Mouse (Mus musculus) spleen, adult 2 months (tissue): ENCODE measurements around the gene Trpc1. TPM values are rescaled to one million over a fixed set of nuclear protein-coding genes. Genes with fewer than 3 reads are reported as not detected.

Experiments used
- DNase-seq, 2 experiments: peaks; one replicate each; pipeline versions ENCODE4 v3.0.0 to v3.0.0-alpha.2; 2012 to 2021; ENCODE audit warnings: low spot score in 2 of 2, low read depth in 1 of 2
- H3K27ac ChIP-seq: fragments of 200-500 bp; 2 replicates; pipeline ENCODE4 v1.5.1; 2012; ENCODE audit warnings: low read length, inconsistent platforms; ENCODE audit not compliant: insufficient read depth
- H3K27me3 ChIP-seq: fragments of 200-500 bp; 2 replicates; pipeline ENCODE4 v1.6.1; 2012; ENCODE audit warnings: mild to moderate bottlenecking, moderate library complexity, low read length, inconsistent platforms; ENCODE audit not compliant: control insufficient read depth, insufficient read depth
- H3K36me3 ChIP-seq: fragments of 200-500 bp; 2 replicates; pipeline ENCODE4 v1.6.1; 2012; ENCODE audit warnings: mild to moderate bottlenecking, low read length, inconsistent platforms; ENCODE audit not compliant: control insufficient read depth, insufficient read depth
- H3K4me1 ChIP-seq: fragments of 200-500 bp; 2 replicates; pipeline ENCODE4 v1.6.1; 2011; ENCODE audit warnings: inconsistent platforms; ENCODE audit not compliant: control insufficient read depth, insufficient read depth, insufficient read length
- H3K4me3 ChIP-seq: fragments of 200-500 bp; 2 replicates; pipeline ENCODE4 v1.5.1; 2011; ENCODE audit warnings: mild to moderate bottlenecking, inconsistent platforms; ENCODE audit not compliant: insufficient read depth, insufficient read length; ENCODE audit errors: extremely low read depth
- CTCF ChIP-seq: fragments of 200-500 bp; IDR thresholded peaks from 2 replicates; pipeline ENCODE4 v1.5.1; 2011; ENCODE audit warnings: mild to moderate bottlenecking, inconsistent platforms; ENCODE audit not compliant: insufficient read depth, insufficient read length, insufficient replicate concordance; ENCODE audit errors: extremely low read depth
- POLR2A ChIP-seq: fragments of 200-500 bp; IDR thresholded peaks from 2 replicates; pipeline ENCODE4 v1.6.1; 2011; ENCODE audit warnings: low read depth, low read length, inconsistent platforms
- WGBS: fragments of 180-500 bp; shearing (Covaris S2); methylation state at CpG from one replicate; pipeline ENCODE4 v1.1.7; 2018; 5-methylcytosine and 5-hydroxymethylcytosine counted together
- polyA plus RNA-seq: library from polyadenylated mRNA; depleted of rRNA; stranded (reverse); fragments of >200 nt; gene quantifications from 2 replicates; pipeline ENCODE4 v1.2.3, GENCODE M21; 2012; rRNA removed

The Trpc1 gene
- polyA plus RNA-seq, 1 experiment, result 1.0 TPM

DNA sequence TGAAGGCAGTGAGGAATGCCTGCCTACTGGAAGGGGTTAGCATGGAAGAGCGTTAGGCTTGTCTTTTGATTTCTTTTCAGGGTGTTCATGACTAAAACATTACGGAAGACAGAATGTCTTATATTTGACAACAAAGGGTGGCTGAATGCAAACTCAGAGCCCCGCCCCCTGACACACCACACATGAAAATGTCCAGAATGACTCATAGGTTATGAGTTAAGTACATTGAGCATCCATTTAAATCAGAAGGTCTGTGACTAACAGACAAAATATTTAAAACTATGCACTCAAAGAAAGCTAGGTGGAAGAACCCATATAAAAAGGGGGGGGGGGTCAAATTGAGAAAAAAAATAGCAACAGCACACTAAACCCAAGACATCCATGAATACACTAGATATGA is 77.8 kb downstream of the Trpc1 start:
- DNase-seq, result no peak
- Histone ChIP-seq H3K36me3 (no peaks in the 10 kb centered on the region), H3K27ac (no peak overlapping the region), H3K4me3 (no peak overlapping the region), H3K4me1 (no peaks in the 10 kb centered on the region), H3K27me3 (no peaks in the 10 kb centered on the region)
- 90% methylated on average over 3 of the region's 3 CpGs for whole genome bisulfite sequencing
- TF ChIP-seq POLR2A, result no peak
- no peak for TF ChIP-seq CTCF

DNA sequence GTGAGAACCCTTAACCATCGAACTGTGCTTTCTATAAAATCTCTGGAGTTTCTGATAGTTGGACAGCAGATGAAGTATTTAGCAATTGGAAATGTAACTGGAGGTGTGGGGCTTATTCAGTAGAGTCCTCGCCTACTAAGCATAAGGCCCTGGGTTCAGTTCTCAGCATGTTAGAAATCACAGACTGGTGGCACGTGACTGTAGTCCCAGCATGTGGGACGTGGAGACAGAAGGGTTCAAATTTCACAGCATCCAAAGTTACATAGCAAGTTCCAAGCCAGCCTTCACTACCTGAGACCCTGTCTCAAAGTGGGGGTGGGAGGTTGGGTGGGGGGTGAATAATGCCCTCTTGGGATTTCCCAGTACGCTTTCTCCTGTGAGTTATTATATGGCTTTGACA is 81.9 kb downstream of the Trpc1 start:
- no peak overlapping the region for H3K4me3 ChIP-seq
- TF ChIP-seq POLR2A (no peak), CTCF (no peak)
- no peaks in the 10 kb centered on the region for H3K4me1 ChIP-seq
- H3K27me3 ChIP-seq, result no peaks in the 10 kb centered on the region
- H3K36me3 ChIP-seq, result no peaks in the 10 kb centered on the region
- H3K27ac ChIP-seq, result no peak overlapping the region
- WGBS, result 80% methylated on average over 5 of the region's 5 CpGs
- no peak for DNase-seq

DNA sequence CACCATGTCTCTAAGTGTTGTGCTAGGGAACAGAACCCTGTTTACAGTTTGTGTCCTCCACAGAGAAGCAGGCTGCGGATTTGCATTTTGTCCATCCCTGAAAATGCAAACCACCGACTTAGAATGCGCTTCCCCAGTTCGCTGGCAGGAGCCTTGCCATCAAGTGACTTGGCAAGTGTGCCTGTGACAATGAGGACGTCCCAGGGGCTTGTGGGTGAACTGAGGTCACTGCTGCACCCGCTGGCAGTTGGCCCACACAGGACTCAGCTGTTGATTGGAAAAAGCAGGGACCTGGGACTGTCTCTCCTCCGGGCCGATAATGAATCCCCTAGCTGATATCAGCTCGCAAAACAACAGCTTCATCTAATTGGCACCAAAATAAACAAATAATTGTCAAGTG is 82.3 kb downstream of the Trpc1 start:
- H3K4me1 ChIP-seq, result no peaks in the 10 kb centered on the region
- no peaks in the 10 kb centered on the region for H3K27me3 ChIP-seq
- TF ChIP-seq POLR2A, result no peak
- 64% methylated on average over 9 of the region's 9 CpGs for WGBS
- DNase-seq, result no peak
- H3K36me3 ChIP-seq, result no peaks in the 10 kb centered on the region
- no peak overlapping the region for H3K27ac ChIP-seq
- no peak overlapping the region for H3K4me3 ChIP-seq

DNA sequence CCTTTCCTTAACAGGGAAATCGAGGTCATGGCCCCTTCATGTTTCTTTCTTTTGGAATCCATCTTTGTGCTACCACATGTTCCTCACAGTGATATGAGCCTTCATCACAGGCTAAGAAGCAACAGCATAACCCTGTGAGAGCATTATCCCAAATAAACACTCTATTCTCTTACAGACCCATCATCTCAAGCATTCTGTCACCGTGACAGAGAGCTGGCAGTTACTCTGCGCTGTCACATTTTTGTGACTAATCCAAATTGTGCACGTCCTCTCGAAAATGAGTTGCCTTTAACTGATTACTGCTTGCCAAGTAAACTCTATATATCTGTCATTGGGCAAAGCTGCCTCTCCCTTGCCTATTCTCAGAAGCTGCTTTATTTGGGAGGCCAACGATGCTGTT is 84.3 kb downstream of the Trpc1 start:
- Histone ChIP-seq H3K4me1 (no peaks in the 10 kb centered on the region), H3K4me3 (no peak overlapping the region), H3K27ac (no peak overlapping the region), H3K27me3 (no peaks in the 10 kb centered on the region), H3K36me3 (no peaks in the 10 kb centered on the region)
- TF ChIP-seq CTCF (no peak), POLR2A (no peak)
- no peak for DNase-seq
- 89% methylated on average over 6 of the region's 6 CpGs for WGBS

DNA sequence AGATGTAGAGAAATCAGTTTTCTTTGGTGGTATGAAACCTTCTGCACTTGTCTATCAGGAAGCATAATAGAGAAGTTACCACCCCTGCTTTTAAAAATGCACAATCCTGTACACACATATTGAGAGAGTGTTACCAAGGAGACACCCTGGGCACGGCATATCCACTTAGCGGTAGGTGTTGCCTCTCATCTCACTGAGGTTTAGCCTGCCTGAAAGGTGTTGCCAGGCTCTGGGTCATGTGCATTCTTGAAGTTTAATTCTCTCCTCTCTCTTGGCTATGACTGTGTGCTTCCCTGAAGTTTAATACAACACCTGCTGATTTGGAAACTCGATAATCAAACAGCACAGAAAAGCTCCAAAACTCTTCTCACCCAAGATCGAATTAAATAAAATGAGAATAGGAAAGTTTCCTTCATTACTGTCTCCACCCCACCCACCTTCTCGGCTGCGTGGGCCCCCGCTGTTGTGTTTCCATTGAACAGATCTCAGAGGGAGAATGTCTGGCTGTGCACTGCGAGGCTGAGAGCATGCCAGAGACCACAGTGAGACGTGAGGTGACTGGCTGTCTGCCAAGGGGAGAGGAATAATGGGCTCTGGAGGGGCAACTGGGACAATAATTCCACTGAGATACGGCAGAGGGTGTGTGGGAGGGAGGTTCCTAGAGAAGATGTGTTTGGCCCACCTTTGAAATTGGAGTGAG is 85.7 kb downstream of the Trpc1 start:
- Histone ChIP-seq H3K4me3 (no peak overlapping the region), H3K36me3 (no peaks in the 10 kb centered on the region), H3K27ac (no peak overlapping the region), H3K4me1 (no peaks in the 10 kb centered on the region), H3K27me3 (no peaks in the 10 kb centered on the region)
- TF ChIP-seq CTCF, result no peak
- TF ChIP-seq POLR2A, result no peak
- no peak for DNase-seq
- 72% methylated on average over 10 of the region's 10 CpGs for WGBS

DNA sequence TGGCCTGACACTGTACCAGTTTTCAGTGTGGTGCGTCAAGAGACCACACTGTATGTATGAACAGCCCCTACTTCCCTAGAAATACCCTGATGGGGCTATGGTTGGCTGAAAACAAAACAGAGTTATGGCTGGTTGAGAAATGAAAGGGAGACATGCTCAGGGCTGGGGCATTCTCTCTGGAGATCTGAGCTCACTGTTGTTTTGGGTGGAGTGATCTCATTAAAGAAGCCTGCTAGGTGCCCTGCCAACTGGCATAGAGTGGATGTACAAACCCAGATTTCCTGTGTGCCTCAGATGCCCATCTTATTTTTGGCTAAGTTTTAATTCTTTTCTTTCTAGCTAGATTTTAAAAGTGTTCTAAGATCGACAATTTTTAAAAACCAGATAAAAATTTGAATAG is 92.2 kb downstream of the Trpc1 start:
- DNase-seq, result no peak
- no peak overlapping the region for H3K4me3 ChIP-seq
- 82% methylated on average over 2 of the region's 2 CpGs for WGBS
- no peaks in the 10 kb centered on the region for H3K27me3 ChIP-seq
- no peaks in the 10 kb centered on the region for H3K4me1 ChIP-seq
- no peak for TF ChIP-seq POLR2A
- no peak for TF ChIP-seq CTCF
- H3K36me3 ChIP-seq, result no peaks in the 10 kb centered on the region
- H3K27ac ChIP-seq, result no peak overlapping the region

Other genes starting within 250 kb of the Trpc1 start
- 1.6 and 1.7 TPM in 2 replicates for gene U2surp, start 238.4 kb downstream of the Trpc1 start, polyA plus RNA-seq
- gene Paqr9, start 190.7 kb downstream of the Trpc1 start, polyA plus RNA-seq, result 16.5 and 21.3 TPM in 2 replicates
- 0.40 and 0.69 TPM in 2 replicates for gene Pcolce2, start 112.8 kb downstream of the Trpc1 start, polyA plus RNA-seq
- 0.38 and 0.49 TPM in 2 replicates for gene Pls1, start 94.9 kb upstream of the Trpc1 start, polyA plus RNA-seq
- gene Atr, start 107.2 kb upstream of the Trpc1 start, polyA plus RNA-seq, result 1.4 and 2.3 TPM in 2 replicates
- 2.5 and 3.0 TPM in 2 replicates for gene Xrn1, start 204.4 kb upstream of the Trpc1 start, polyA plus RNA-seq